Mouse (Mus musculus): Measurements from ENCODE around the gene Rufy4. TPM values are rescaled to one million over a fixed set of nuclear protein-coding genes. Genes with fewer than 3 reads are reported as not detected.

The Rufy4 gene
- polyA plus RNA-seq, 1 experiment from 2014 or later: 0.57 TPM

- no peaks in the 10 kb centered on the region for H3K36me3 ChIP-seq
- H3K9me3 ChIP-seq: no peaks in the 10 kb centered on the region
- H3K4me1 ChIP-seq (replicated peaks): peaks cover 39% of the 10 kb centered on the region
- ATAC-seq (ENCODE audit: low FRiP score): no peak
- no peak overlapping the region for H3K4me3 ChIP-seq
- 49% methylated on average over 10 of the region's 10 CpGs for WGBS
- no peak overlapping the region for H3K4me2 ChIP-seq
- H3K27ac ChIP-seq: no peak overlapping the region
- H3K9ac ChIP-seq: no peak overlapping the region
- peaks cover 22% of the 10 kb centered on the region for H3K27me3 ChIP-seq
These were observed 33.1 kb upstream of the Rufy4 start for GRCm38 (mm10) chr1:74092242-74092641.

- Histone ChIP-seq H3K27ac (no peak overlapping the region), H3K4me3 (no peak overlapping the region), H3K4me1 (replicated peaks) (peaks cover 51% of the 10 kb centered on the region), H3K27me3 (peaks cover 26% of the 10 kb centered on the region), H3K4me2 (no peak overlapping the region), H3K36me3 (no peaks in the 10 kb centered on the region), H3K9me3 (no peaks in the 10 kb centered on the region), H3K9ac (no peak overlapping the region)
- 85% methylated on average over 5 of the region's 5 CpGs for WGBS
- no peak for ATAC-seq (ENCODE audit: low FRiP score)
These were observed 31.9 kb upstream of the Rufy4 start for GRCm38 (mm10) chr1:74093447-74093846.

- Histone ChIP-seq H3K36me3 (no peaks in the 10 kb centered on the region), H3K4me3 (no peak overlapping the region), H3K27me3 (peaks cover 36% of the 10 kb centered on the region), H3K4me1 (replicated peaks) (peaks cover 62% of the 10 kb centered on the region), H3K9ac (no peak overlapping the region), H3K9me3 (no peaks in the 10 kb centered on the region), H3K4me2 (0 out of 2 replicates have a peak overlapping the region, but pooled peaks have one; percentile 10), H3K27ac (no peak overlapping the region)
- no peak; the same call in 1 of the 2 replicates for ATAC-seq (ENCODE audit: low FRiP score)
- WGBS: 57% methylated on average over 7 of the region's 7 CpGs
These were observed 30.7 kb upstream of the Rufy4 start for GRCm38 (mm10) chr1:74094497-74095270.

GRCm38 (mm10) chr1:74095296-74095695 lies 30.0 kb upstream of the Rufy4 start:
- Histone ChIP-seq H3K4me3 (no peak overlapping the region), H3K36me3 (no peaks in the 10 kb centered on the region), H3K4me1 (replicated peaks) (peaks cover 67% of the 10 kb centered on the region), H3K4me2 (no peak overlapping the region), H3K9me3 (no peaks in the 10 kb centered on the region), H3K27ac (no peak overlapping the region), H3K9ac (no peak overlapping the region), H3K27me3 (peaks cover 42% of the 10 kb centered on the region)
- no peak for ATAC-seq (ENCODE audit: low FRiP score)
- 51% methylated on average over 6 of the region's 6 CpGs for WGBS

GRCm38 (mm10) chr1:74095728-74096127 lies 29.6 kb upstream of the Rufy4 start:
- peaks cover 71% of the 10 kb centered on the region for H3K4me1 ChIP-seq (replicated peaks)
- no peak overlapping the region for H3K4me3 ChIP-seq
- peaks cover 43% of the 10 kb centered on the region for H3K27me3 ChIP-seq
- no peak overlapping the region for H3K4me2 ChIP-seq
- H3K36me3 ChIP-seq: no peaks in the 10 kb centered on the region
- no peak overlapping the region for H3K27ac ChIP-seq
- WGBS: 48% methylated on average over 3 of the region's 3 CpGs
- no peaks in the 10 kb centered on the region for H3K9me3 ChIP-seq
- no peak overlapping the region for H3K9ac ChIP-seq
- ATAC-seq (ENCODE audit: low FRiP score): no peak

DNA sequence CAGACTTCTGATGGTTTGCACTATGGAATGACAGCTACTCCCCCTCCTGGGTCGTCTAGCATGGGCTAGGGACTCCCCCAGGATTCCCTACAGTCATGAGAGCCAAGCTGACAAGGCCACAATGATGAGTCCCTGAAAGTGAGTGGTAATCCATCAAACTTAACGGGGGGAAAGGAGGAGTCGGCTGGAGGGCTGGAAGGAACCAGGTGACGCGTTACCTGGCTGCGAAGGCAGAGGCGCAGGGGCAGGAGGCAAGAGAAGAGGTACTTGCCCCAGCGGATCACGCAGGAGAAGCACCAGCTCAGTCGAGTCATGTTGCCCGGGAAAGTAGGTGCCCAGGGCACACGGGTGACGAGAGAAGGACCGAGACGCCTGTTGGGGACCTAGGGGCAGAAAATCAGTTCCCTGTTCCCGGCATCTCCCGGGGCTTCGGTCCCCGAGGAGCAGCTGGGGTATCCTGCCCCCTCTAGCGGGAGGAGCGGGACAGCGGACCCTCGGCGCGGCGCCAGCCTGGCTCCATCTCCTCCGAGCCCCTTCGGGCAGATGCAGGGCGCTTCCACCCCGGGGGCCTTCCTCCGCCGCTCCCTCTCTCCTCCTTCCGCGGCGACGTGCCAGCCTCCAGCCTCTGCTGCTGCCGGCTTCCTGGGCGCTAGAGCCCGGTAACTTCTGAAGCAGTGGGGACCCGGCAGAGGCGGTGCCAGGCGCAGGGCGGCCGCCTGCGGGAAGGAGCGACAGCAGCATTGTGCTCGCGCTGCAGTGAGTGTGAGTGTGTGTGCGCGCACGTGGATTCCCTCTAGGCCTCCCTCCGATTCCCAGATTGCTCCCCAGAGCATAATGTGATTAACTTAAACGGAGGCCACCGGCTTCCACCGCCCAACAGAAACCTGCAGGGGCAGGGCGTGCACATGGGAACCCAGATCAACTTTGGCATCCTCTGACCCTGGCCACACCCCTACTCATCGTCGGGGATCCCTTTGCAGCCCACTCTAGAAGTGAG lies 27.0 kb upstream of the Rufy4 start:
- H3K4me3 ChIP-seq: peak overlapping the region; percentile 54
- H3K9ac ChIP-seq: peak overlapping the region; percentile 79
- ATAC-seq (ENCODE audit: low FRiP score): peak; percentile 64
- under 1% methylated on average over 58 of the region's 58 CpGs for WGBS
- H3K36me3 ChIP-seq: no peaks in the 10 kb centered on the region
- H3K9me3 ChIP-seq: no peaks in the 10 kb centered on the region
- H3K27ac ChIP-seq: peak overlapping the region; percentile 84
- peak overlapping the region; percentile 91 for H3K4me2 ChIP-seq
- peaks cover 49% of the 10 kb centered on the region for H3K27me3 ChIP-seq
- peaks cover 70% of the 10 kb centered on the region for H3K4me1 ChIP-seq (replicated peaks)

GRCm38 (mm10) chr1:74099001-74099435 lies 26.3 kb upstream of the Rufy4 start:
- Histone ChIP-seq H3K36me3 (no peaks in the 10 kb centered on the region), H3K4me3 (peak overlapping the region; percentile 54), H3K27me3 (peaks cover 49% of the 10 kb centered on the region), H3K4me2 (peak overlapping the region; percentile 91), H3K4me1 (replicated peaks) (peaks cover 77% of the 10 kb centered on the region), H3K9me3 (no peaks in the 10 kb centered on the region), H3K27ac (peak overlapping the region; percentile 84), H3K9ac (peak overlapping the region; percentile 79)
- no peak; the same call in 1 of the 2 replicates for ATAC-seq (ENCODE audit: low FRiP score)
- WGBS: 1% methylated on average over 13 of the region's 14 CpGs

- no peak overlapping the region for H3K4me2 ChIP-seq
- H3K4me1 ChIP-seq (replicated peaks): peaks cover 67% of the 10 kb centered on the region
- 2% methylated on average over 6 of the region's 6 CpGs for WGBS
- H3K27me3 ChIP-seq: peaks cover 21% of the 10 kb centered on the region; the same call in 1 of the 2 replicates
- ATAC-seq (ENCODE audit: low FRiP score): peak; percentile 70
- H3K36me3 ChIP-seq: no peaks in the 10 kb centered on the region
- H3K4me3 ChIP-seq: no peak overlapping the region
- H3K27ac ChIP-seq: peak overlapping the region; percentile 86
- no peaks in the 10 kb centered on the region for H3K9me3 ChIP-seq
- H3K9ac ChIP-seq: no peak overlapping the region
These were observed 21.5 kb upstream of the Rufy4 start for GRCm38 (mm10) chr1:74103654-74104353.

DNA sequence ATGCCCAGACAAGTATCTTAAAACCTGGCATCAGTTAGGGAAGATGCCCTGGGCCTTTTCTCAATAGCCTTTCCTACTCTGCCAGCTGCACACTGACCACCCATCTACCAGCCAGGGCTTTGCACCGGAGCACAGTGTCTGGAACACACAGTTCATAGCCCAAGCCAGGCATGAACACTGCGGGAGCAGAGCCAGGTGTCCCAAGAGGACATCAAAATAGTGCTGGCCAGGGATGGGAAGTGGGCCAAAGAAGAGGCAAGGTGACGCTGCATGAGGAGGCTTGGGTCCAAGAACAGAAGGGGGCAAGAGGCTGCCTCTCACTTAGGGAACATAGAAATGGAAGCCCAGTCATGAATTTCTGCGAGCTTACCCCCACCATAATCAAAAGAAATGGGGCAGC lies 19.7 kb upstream of the Rufy4 start:
- Histone ChIP-seq H3K4me2 (no peak overlapping the region), H3K36me3 (no peaks in the 10 kb centered on the region), H3K9ac (no peak overlapping the region), H3K9me3 (no peaks in the 10 kb centered on the region), H3K27me3 (0 out of 2 replicates have a peak, but pooled peaks cover 6% of the 10 kb centered on the region), H3K4me1 (replicated peaks) (peaks cover 57% of the 10 kb centered on the region), H3K4me3 (no peak overlapping the region), H3K27ac (peak overlapping the region; percentile 86; the same call in 1 of the 2 replicates)
- WGBS: 81% methylated on average over 4 of the region's 4 CpGs
- ATAC-seq (ENCODE audit: low FRiP score): no peak

DNA sequence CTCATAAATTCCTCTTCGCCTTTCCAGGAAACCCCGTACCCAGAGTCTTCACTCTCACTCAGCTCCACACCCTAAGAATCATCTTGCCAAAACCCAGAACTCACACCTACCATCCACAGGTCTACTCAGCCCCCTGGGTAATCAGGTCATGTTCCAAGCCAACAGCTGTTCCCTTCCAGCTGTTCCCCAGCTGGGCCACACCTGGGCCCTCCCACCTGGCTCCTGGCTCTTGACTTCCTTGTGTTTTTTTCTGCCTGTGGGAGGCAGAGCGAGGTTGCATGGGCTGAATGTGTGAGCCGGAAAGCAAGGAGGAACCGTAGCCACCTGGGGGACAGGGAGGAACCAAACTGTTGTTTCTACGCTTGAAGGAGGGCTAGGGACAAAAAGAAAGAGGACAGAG lies 19.1 kb upstream of the Rufy4 start:
- H3K9ac ChIP-seq: no peak overlapping the region
- no peak overlapping the region for H3K4me2 ChIP-seq
- H3K27me3 ChIP-seq: 0 out of 2 replicates have a peak, but pooled peaks cover 4% of the 10 kb centered on the region
- no peak overlapping the region for H3K4me3 ChIP-seq
- H3K27ac ChIP-seq: no peak overlapping the region
- no peaks in the 10 kb centered on the region for H3K36me3 ChIP-seq
- peaks cover 61% of the 10 kb centered on the region for H3K4me1 ChIP-seq (replicated peaks)
- ATAC-seq (ENCODE audit: low FRiP score): no peak
- no peaks in the 10 kb centered on the region for H3K9me3 ChIP-seq
- 67% methylated on average over 6 of the region's 6 CpGs for WGBS

GRCm38 (mm10) chr1:74107931-74108618 lies 17.3 kb upstream of the Rufy4 start:
- ATAC-seq (ENCODE audit: low FRiP score): no peak
- Histone ChIP-seq H3K36me3 (no peaks in the 10 kb centered on the region), H3K9ac (no peak overlapping the region), H3K27me3 (no peaks in the 10 kb centered on the region), H3K4me1 (replicated peaks) (peaks cover 62% of the 10 kb centered on the region), H3K27ac (no peak overlapping the region), H3K4me3 (no peak overlapping the region), H3K4me2 (no peak overlapping the region), H3K9me3 (no peaks in the 10 kb centered on the region)
- WGBS: 75% methylated on average over 4 of the region's 5 CpGs

Data from hindbrain, embryonic 13.5 days (tissue).